Mouse (Mus musculus) hindbrain, embryonic 16.5 days (tissue): ENCODE results near the gene Amdhd1. TPM values are rescaled to one million over a fixed set of nuclear protein-coding genes. Genes with fewer than 3 reads are reported as not detected.

Experiments
- ATAC-seq: fragments of 200-750 bp; cut with Nextera tagmentation; 2 replicates; pipeline ENCODE4 v1.8.0; 2017; ENCODE audit warnings: moderate TSS enrichment, moderate library complexity
- H3K27ac ChIP-seq: fragments of 300-500 bp; sonication (generic); 2 replicates; pipeline ENCODE4 v1.5.1; 2014; ENCODE audit warnings: low read depth, mild to moderate bottlenecking, control low read depth, low read length, moderate library complexity
- H3K27me3 ChIP-seq: fragments of 300-500 bp; sonication (generic); replicated peaks from 2 replicates; pipeline ENCODE4 v1.6.1; 2014; ENCODE audit warnings: low read length; ENCODE audit not compliant: control insufficient read depth, insufficient read depth
- H3K36me3 ChIP-seq: fragments of 300-500 bp; sonication (generic); 2 replicates; pipeline ENCODE4 v1.6.1; 2014; ENCODE audit warnings: mild to moderate bottlenecking, low read length, moderate library complexity, mixed read lengths; ENCODE audit not compliant: control insufficient read depth, insufficient read depth
- H3K4me1 ChIP-seq: fragments of 300-500 bp; sonication (generic); 2 replicates; pipeline ENCODE4 v1.6.1; 2014; ENCODE audit warnings: low read depth, low read length; ENCODE audit not compliant: control insufficient read depth, insufficient read depth
- H3K4me2 ChIP-seq: fragments of 300-500 bp; sonication (generic); 2 replicates; pipeline ENCODE4 v1.6.1; 2014; ENCODE audit warnings: mild to moderate bottlenecking, low read length, control low read depth, moderate library complexity
- H3K4me3 ChIP-seq: fragments of 300-500 bp; sonication (generic); 2 replicates; pipeline ENCODE4 v1.5.1; 2014; ENCODE audit warnings: mild to moderate bottlenecking, low read length, control low read depth, moderate library complexity
- H3K9ac ChIP-seq: fragments of 300-500 bp; sonication (generic); 2 replicates; pipeline ENCODE4 v1.6.1; 2014; ENCODE audit warnings: low read depth, mild to moderate bottlenecking, control low read depth, low read length, moderate library complexity
- H3K9me3 ChIP-seq: fragments of 300-500 bp; sonication (generic); 2 replicates; pipeline ENCODE4 v1.6.1; 2014; ENCODE audit warnings: mild to moderate bottlenecking, low read length, moderate library complexity; ENCODE audit not compliant: control insufficient read depth
- WGBS: fragments of 180-500 bp; shearing (Covaris S2); extraction: QIAGEN DNeasy Blood & Tissue Kit; methylation state at CpG from one replicate; pipeline ENCODE4 v1.1.7; 2014; 5-methylcytosine and 5-hydroxymethylcytosine counted together
- polyA plus RNA-seq: library from polyadenylated mRNA; unstranded; fragments of >200 nt; fragmentation: Nextera tagmentation; extraction: Ambion mirVana; gene quantifications from 2 replicates; pipeline ENCODE4 v1.2.1, GENCODE M21; 2015

The Amdhd1 gene
- polyA plus RNA-seq, 1 experiment from 2014 or later = 0.18 TPM

- H3K27me3 ChIP-seq = no peaks in the 10 kb centered on the region
- ATAC-seq = no peak
- no peaks in the 10 kb centered on the region for H3K4me1 ChIP-seq
- H3K4me3 ChIP-seq = no peak overlapping the region
- H3K9ac ChIP-seq = no peak overlapping the region
- WGBS = 84% methylated on average over 5 of the region's 5 CpGs
- H3K9me3 ChIP-seq = no peaks in the 10 kb centered on the region
- H3K36me3 ChIP-seq = no peaks in the 10 kb centered on the region
- no peak overlapping the region for H3K27ac ChIP-seq
- no peak overlapping the region for H3K4me2 ChIP-seq
Measured at GRCm38 (mm10) chr10:93519756-93520155, 20.1 kb downstream of the Amdhd1 start.

GRCm38 (mm10) chr10:93519159-93519558, 20.7 kb downstream of the Amdhd1 start:
- no peaks in the 10 kb centered on the region for H3K4me1 ChIP-seq
- H3K9me3 ChIP-seq = no peaks in the 10 kb centered on the region
- H3K4me3 ChIP-seq = no peak overlapping the region
- H3K9ac ChIP-seq = no peak overlapping the region
- H3K27me3 ChIP-seq = no peaks in the 10 kb centered on the region
- no peak for ATAC-seq
- no peaks in the 10 kb centered on the region for H3K36me3 ChIP-seq
- H3K27ac ChIP-seq = no peak overlapping the region
- H3K4me2 ChIP-seq = no peak overlapping the region
- WGBS = 95% methylated on average over 8 of the region's 8 CpGs

GRCm38 (mm10) chr10:93518620-93519019, 21.2 kb downstream of the Amdhd1 start:
- no peaks in the 10 kb centered on the region for H3K9me3 ChIP-seq
- no peak overlapping the region for H3K9ac ChIP-seq
- no peak for ATAC-seq
- no peak overlapping the region for H3K4me2 ChIP-seq
- 93% methylated on average over 2 of the region's 2 CpGs for WGBS
- H3K36me3 ChIP-seq = no peaks in the 10 kb centered on the region
- H3K27me3 ChIP-seq = no peaks in the 10 kb centered on the region
- H3K4me3 ChIP-seq = no peak overlapping the region
- no peaks in the 10 kb centered on the region for H3K4me1 ChIP-seq
- no peak overlapping the region for H3K27ac ChIP-seq

GRCm38 (mm10) chr10:93518186-93518585, 21.6 kb downstream of the Amdhd1 start:
- H3K27me3 ChIP-seq = no peaks in the 10 kb centered on the region
- H3K36me3 ChIP-seq = no peaks in the 10 kb centered on the region
- no peak for ATAC-seq
- no peak overlapping the region for H3K4me3 ChIP-seq
- no peaks in the 10 kb centered on the region for H3K4me1 ChIP-seq
- H3K9ac ChIP-seq = no peak overlapping the region
- no peak overlapping the region for H3K4me2 ChIP-seq
- H3K9me3 ChIP-seq = no peaks in the 10 kb centered on the region
- WGBS = 88% methylated on average over 4 of the region's 4 CpGs
- H3K27ac ChIP-seq = no peak overlapping the region

- no peak overlapping the region for H3K9ac ChIP-seq
- H3K4me3 ChIP-seq = no peak overlapping the region
- H3K4me1 ChIP-seq = no peaks in the 10 kb centered on the region
- no peak overlapping the region for H3K4me2 ChIP-seq
- no peaks in the 10 kb centered on the region for H3K27me3 ChIP-seq
- H3K27ac ChIP-seq = no peak overlapping the region
- no peaks in the 10 kb centered on the region for H3K36me3 ChIP-seq
- H3K9me3 ChIP-seq = no peaks in the 10 kb centered on the region
- WGBS = 56% methylated on average over 4 of the region's 4 CpGs
- no peak for ATAC-seq
Measured at GRCm38 (mm10) chr10:93517754-93518153, 22.1 kb downstream of the Amdhd1 start.

- 87% methylated on average over 12 of the region's 12 CpGs for WGBS
- H3K27ac ChIP-seq = no peak overlapping the region
- H3K9me3 ChIP-seq = no peaks in the 10 kb centered on the region
- ATAC-seq = no peak
- H3K4me2 ChIP-seq = no peak overlapping the region
- H3K9ac ChIP-seq = no peak overlapping the region
- H3K4me3 ChIP-seq = no peak overlapping the region
- H3K36me3 ChIP-seq = no peaks in the 10 kb centered on the region
- no peaks in the 10 kb centered on the region for H3K27me3 ChIP-seq
- H3K4me1 ChIP-seq = no peaks in the 10 kb centered on the region
Measured at GRCm38 (mm10) chr10:93515927-93516326, 23.9 kb downstream of the Amdhd1 start.

- Histone ChIP-seq H3K9ac (no peak overlapping the region), H3K9me3 (no peaks in the 10 kb centered on the region), H3K4me2 (no peak overlapping the region), H3K4me3 (no peak overlapping the region), H3K4me1 (no peaks in the 10 kb centered on the region), H3K36me3 (no peaks in the 10 kb centered on the region), H3K27me3 (no peaks in the 10 kb centered on the region), H3K27ac (no peak overlapping the region)
- ATAC-seq = no peak
- 34% methylated on average over 1 of the region's 1 CpGs for WGBS
Measured at GRCm38 (mm10) chr10:93515419-93515818, 24.4 kb downstream of the Amdhd1 start.

GRCm38 (mm10) chr10:93509532-93510153, 30.2 kb downstream of the Amdhd1 start:
- Histone ChIP-seq H3K4me3 (no peak overlapping the region), H3K9me3 (no peaks in the 10 kb centered on the region), H3K9ac (no peak overlapping the region), H3K36me3 (no peaks in the 10 kb centered on the region), H3K4me1 (no peaks in the 10 kb centered on the region), H3K27ac (no peak overlapping the region), H3K4me2 (no peak overlapping the region), H3K27me3 (no peaks in the 10 kb centered on the region)
- no peak for ATAC-seq
- 93% methylated on average over 15 of the region's 15 CpGs for WGBS

GRCm38 (mm10) chr10:93508383-93508970, 31.4 kb downstream of the Amdhd1 start:
- Histone ChIP-seq H3K4me2 (no peak overlapping the region), H3K27me3 (no peaks in the 10 kb centered on the region), H3K27ac (no peak overlapping the region), H3K9ac (no peak overlapping the region), H3K4me3 (no peak overlapping the region), H3K9me3 (no peaks in the 10 kb centered on the region), H3K36me3 (no peaks in the 10 kb centered on the region), H3K4me1 (no peaks in the 10 kb centered on the region)
- WGBS = 68% methylated on average over 7 of the region's 7 CpGs
- ATAC-seq = no peak
